ENCODE assay signal across 12 mouse cellular contexts in genomic region chr8:69904096-69904495, GRCm38 (mm10). TPM values are rescaled to one million over a fixed set of nuclear protein-coding genes. Genes with fewer than 3 reads are reported as not detected.
DNase-seq lines count a peak whose midpoint lies in the region; ATAC-seq and TF ChIP-seq lines count a peak whose summit lies in the region.
"Had no signal": no experiment of that assay in that cellular context is flagged by ENCODE, and none has a peak within 500 bp of the region (broad histone marks: within the 10 kb centered on the region; RNA-seq: fewer than 3 reads in every experiment).

No protein-coding gene starts in this region.

- in situ Hi-C loops in CH12.LX (cut with MboI; ENCODE audit: low pct_ligation_motif_present, low pct_unique_long_range_greater_than_20kb, low sequenced_read_pairs): no loop called here

- H3K79me2 ChIP-seq in CH12.LX (replicated peaks; ENCODE audit: control insufficient read depth, extremely low read depth, insufficient read depth, poor library complexity, severe bottlenecking): peaks cover 15% of the 10 kb centered on the region

- no peak for TF ChIP-seq RAD21 in CH12.LX (IDR thresholded peaks at IDR 0.05; ENCODE audit: low read depth, low read length)

- peak overlapping the region; percentile 96; the same call in 1 of the 2 replicates for H3K4me2 ChIP-seq in forebrain, embryonic 14.5 days (ENCODE audit: low read length)
- H3K4me2 ChIP-seq in forebrain, embryonic 11.5 days (ENCODE audit: low read depth, low read length, severe bottlenecking): no peak overlapping the region; the same call in 1 of the 2 replicates
- peak overlapping the region; percentile 77 for H3K4me2 ChIP-seq in CH12.LX (ENCODE audit: insufficient read depth, low read depth, poor library complexity, severe bottlenecking)
- peak overlapping the region; percentile 99 for H3K4me2 ChIP-seq in hindbrain, embryonic 14.5 days (replicated peaks)
- peak overlapping the region; percentile 100; the same call in 1 of the 2 replicates for H3K4me2 ChIP-seq in liver, embryonic 16.5 days (ENCODE audit: low read depth, low read length)

- H3K4me1 ChIP-seq in forebrain, embryonic 14.5 days (ENCODE audit: control insufficient read depth, insufficient read depth, low read length): peaks cover 16% of the 10 kb centered on the region
- H3K4me1 ChIP-seq in forebrain, embryonic 11.5 days (replicated peaks; ENCODE audit: control insufficient read depth, insufficient read depth, low read length): peaks cover 13% of the 10 kb centered on the region; the same call in 1 of the 2 replicates
- H3K4me1 ChIP-seq in CH12.LX (ENCODE audit: control insufficient read depth in 1 of 2, insufficient read depth in 2 of 2): peaks cover 2 to 24% of the 10 kb centered on the region in 2 experiments
- peaks cover 25% of the 10 kb centered on the region for H3K4me1 ChIP-seq in hindbrain, embryonic 14.5 days (replicated peaks; ENCODE audit: control insufficient read depth, insufficient read depth, low read length)
- H3K4me1 ChIP-seq in liver, embryonic 16.5 days (ENCODE audit: control insufficient read depth, low read depth, low read length): peaks cover 35% of the 10 kb centered on the region

- no peak overlapping the region for H3K9ac ChIP-seq in forebrain, embryonic 14.5 days (ENCODE audit: low read length)
- H3K9ac ChIP-seq in forebrain, embryonic 11.5 days (ENCODE audit: low read length): no peak overlapping the region
- peak overlapping the region; percentile 62; the same call in 1 of the 2 replicates for H3K9ac ChIP-seq in CH12.LX (ENCODE audit: insufficient read depth, low read depth)
- no peak overlapping the region for H3K9ac ChIP-seq in hindbrain, embryonic 14.5 days
- no peak overlapping the region for H3K9ac ChIP-seq in liver, embryonic 16.5 days (ENCODE audit: low read depth, low read length)

- TF ChIP-seq CTCF in CH12.LX (conservative IDR thresholded peaks at IDR 0.05 in 1 of 2, IDR thresholded peaks at IDR 0.05 in 1 of 2; ENCODE audit: low read depth in 2 of 2, low read length in 2 of 2): no peak

- no peak for TF ChIP-seq POLR2A in CH12.LX (IDR thresholded peaks at IDR 0.05; ENCODE audit: low read depth, low read length)

- ATAC-seq in forebrain, embryonic 14.5 days: no peak
- ATAC-seq in forebrain, embryonic 11.5 days (replicated peaks; ENCODE audit: low FRiP score): no peak
- no peak for ATAC-seq in hindbrain, embryonic 14.5 days (ENCODE audit: low FRiP score)
- ATAC-seq in liver, embryonic 16.5 days (ENCODE audit: low read depth): no peak

- no peaks in the 10 kb centered on the region for H3K27me3 ChIP-seq in forebrain, embryonic 14.5 days (replicated peaks; ENCODE audit: control insufficient read depth, insufficient read depth, low read length)
- no peaks in the 10 kb centered on the region for H3K27me3 ChIP-seq in forebrain, embryonic 11.5 days (ENCODE audit: control insufficient read depth, insufficient read depth, low read length)
- H3K27me3 ChIP-seq in CH12.LX (replicated peaks): no peaks in the 10 kb centered on the region
- no peaks in the 10 kb centered on the region for H3K27me3 ChIP-seq in hindbrain, embryonic 14.5 days (ENCODE audit: control insufficient read depth, insufficient read depth, low read length)
- H3K27me3 ChIP-seq in liver, embryonic 16.5 days (ENCODE audit: control insufficient read depth, insufficient read depth, low read depth, low read length): no peaks in the 10 kb centered on the region

- peaks cover 15% of the 10 kb centered on the region for H3K36me3 ChIP-seq in forebrain, embryonic 14.5 days (ENCODE audit: control insufficient read depth, insufficient read depth, low read length)
- H3K36me3 ChIP-seq in forebrain, embryonic 11.5 days (ENCODE audit: control insufficient read depth, insufficient read depth, low read length): no peaks in the 10 kb centered on the region; the same call in 1 of the 2 replicates
- H3K36me3 ChIP-seq in CH12.LX (replicated peaks in 1 of 2; ENCODE audit: control insufficient read depth in 1 of 2, insufficient read depth in 1 of 2, low read length in 1 of 2): peaks cover 15 to 34% of the 10 kb centered on the region in 2 experiments
- H3K36me3 ChIP-seq in hindbrain, embryonic 14.5 days (replicated peaks; ENCODE audit: control insufficient read depth, insufficient read depth): peaks cover 20% of the 10 kb centered on the region; the same call in 1 of the 2 replicates
- peaks cover 9% of the 10 kb centered on the region for H3K36me3 ChIP-seq in liver, embryonic 16.5 days (ENCODE audit: control insufficient read depth, insufficient read depth)

- DNase-seq in forebrain, embryonic 14.5 days (ENCODE audit: low spot score): no peak
- DNase-seq in forebrain, embryonic 11.5 days (ENCODE audit: low spot score): no peak
- DNase-seq in CH12.LX (ENCODE audit: extremely low read depth): no peak
- no peak for DNase-seq in hindbrain, embryonic 14.5 days (ENCODE audit: low spot score)
- DNase-seq in frontal cortex, postnatal 36 days (ENCODE audit: low spot score in 2 of 2): no peak
- DNase-seq in adrenal gland, adult (ENCODE audit: inconsistent age in 2 of 2, low spot score in 1 of 2): no peak
- DNase-seq in layer of hippocampus, postnatal 14 days (ENCODE audit: low spot score in 2 of 2): no peak
- DNase-seq: adrenal gland, postnatal 10 days; gastrocnemius, postnatal 25 days; kidney, adult 9 months; lung, adult 18-20 months had no signal

- no peak overlapping the region for H3K4me3 ChIP-seq in forebrain, embryonic 14.5 days (ENCODE audit: low read depth, low read length)
- no peak overlapping the region for H3K4me3 ChIP-seq in forebrain, embryonic 11.5 days (ENCODE audit: low read depth, low read length)
- H3K4me3 ChIP-seq in CH12.LX (replicated peaks in 1 of 3; ENCODE audit: low read depth in 2 of 3, low read length in 2 of 3, poor library complexity in 1 of 3): peak overlapping the region in 1 of 3 experiments; percentile 83
- H3K4me3 ChIP-seq in hindbrain, embryonic 14.5 days (replicated peaks; ENCODE audit: low read length): no peak overlapping the region
- H3K4me3 ChIP-seq in liver, embryonic 16.5 days (ENCODE audit: low read depth, low read length): no peak overlapping the region

- H3K9me3 ChIP-seq in forebrain, embryonic 14.5 days (replicated peaks; ENCODE audit: control insufficient read depth, low read length): no peaks in the 10 kb centered on the region
- H3K9me3 ChIP-seq in forebrain, embryonic 11.5 days (ENCODE audit: control insufficient read depth, low read length): no peaks in the 10 kb centered on the region
- H3K9me3 ChIP-seq in CH12.LX (replicated peaks; ENCODE audit: low read length): no peaks in the 10 kb centered on the region
- H3K9me3 ChIP-seq in hindbrain, embryonic 14.5 days (ENCODE audit: control insufficient read depth, low read length): no peaks in the 10 kb centered on the region
- no peaks in the 10 kb centered on the region for H3K9me3 ChIP-seq in liver, embryonic 16.5 days (replicated peaks; ENCODE audit: control insufficient read depth, low read length)

- TF ChIP-seq EP300 in CH12.LX (IDR thresholded peaks at IDR 0.05; ENCODE audit: low read length): no peak

- dilution Hi-C loops in CH12.LX (cut with MboI; ENCODE audit: extremely low pct_ligation_motif_present, extremely low pct_unique_long_range_greater_than_20kb, low sequenced_read_pairs): no loop called here

- WGBS in forebrain, embryonic 14.5 days: 80% methylated on average over 8 of the region's 8 CpGs
- WGBS in forebrain, embryonic 11.5 days: 75% methylated on average over 8 of the region's 8 CpGs
- WGBS in hindbrain, embryonic 14.5 days: 79% methylated on average over 8 of the region's 8 CpGs
- WGBS in liver, embryonic 16.5 days (ENCODE audit: insufficient replicate concordance): 74% methylated on average over 8 of the region's 8 CpGs

- H3K27ac ChIP-seq in forebrain, embryonic 14.5 days (ENCODE audit: low read depth, low read length): no peak overlapping the region
- H3K27ac ChIP-seq in forebrain, embryonic 11.5 days (ENCODE audit: low read depth, low read length): no peak overlapping the region
- H3K27ac ChIP-seq in CH12.LX (ENCODE audit: insufficient read depth, low read depth): no peak overlapping the region
- H3K27ac ChIP-seq in hindbrain, embryonic 14.5 days: no peak overlapping the region
- H3K27ac ChIP-seq in liver, embryonic 16.5 days (ENCODE audit: low read length): no peak overlapping the region

RNA-seq across cellular contexts. Expression of gene Yjefn3, which starts 1.6 kb away (rescaled TPM):
- 9.9 and 10.0 TPM in 2 replicates for polyA plus RNA-seq in forebrain, embryonic 14.5 days (2014; fragmentation: Nextera tagmentation; extraction: Ambion mirVana)
- 4.0 and 4.4 TPM in 2 replicates for polyA plus RNA-seq in forebrain, embryonic 11.5 days (2014; fragmentation: Nextera tagmentation; extraction: Ambion mirVana)
- total RNA-seq in CH12.LX (2012; rRNA removed): 8.0 and 9.5 TPM in 2 replicates
- total RNA-seq in CH12.LX (2014; rRNA removed): 3.3 and 3.6 TPM in 2 replicates
- polyA plus RNA-seq in CH12.LX (2012; ENCODE audit: insufficient read length, low read depth): 8.4 and 10.5 TPM in 2 replicates
- polyA plus RNA-seq in hindbrain, embryonic 14.5 days (2014; fragmentation: Nextera tagmentation; extraction: Ambion mirVana): 11.0 and 12.3 TPM in 2 replicates
- polyA plus RNA-seq in liver, embryonic 16.5 days (2015; fragmentation: Nextera tagmentation; extraction: Ambion mirVana): 0.63 and 0.77 TPM in 2 replicates
- 10 to 100 TPM; 19.8 to 24.6 TPM for total RNA-seq in layer of hippocampus, postnatal 14 days (2021)

RNA-seq across cellular contexts. Expression of gene Ndufa13, which starts 1.7 kb away (rescaled TPM):
- 180 and 216 TPM in 2 replicates for polyA plus RNA-seq in forebrain, embryonic 14.5 days (2014; fragmentation: Nextera tagmentation; extraction: Ambion mirVana)
- 153 and 155 TPM in 2 replicates for polyA plus RNA-seq in forebrain, embryonic 11.5 days (2014; fragmentation: Nextera tagmentation; extraction: Ambion mirVana)
- total RNA-seq in CH12.LX (2012; rRNA removed) (153 and 177 TPM in 2 replicates), CH12.LX (2014; rRNA removed) (60.9 and 74.7 TPM in 2 replicates)
- 90.1 and 104 TPM in 2 replicates for polyA plus RNA-seq in CH12.LX (2012; ENCODE audit: insufficient read length, low read depth)
- 201 and 213 TPM in 2 replicates for polyA plus RNA-seq in hindbrain, embryonic 14.5 days (2014; fragmentation: Nextera tagmentation; extraction: Ambion mirVana)
- polyA plus RNA-seq in liver, embryonic 16.5 days (2015; fragmentation: Nextera tagmentation; extraction: Ambion mirVana): 103 and 104 TPM in 2 replicates
- 100 to 1,000 TPM; 152 to 159 TPM for total RNA-seq in layer of hippocampus, postnatal 14 days (2021)

RNA-seq across cellular contexts. Expression of gene Tssk6, which starts 2.1 kb away (rescaled TPM):
- polyA plus RNA-seq in forebrain, embryonic 14.5 days (2014; fragmentation: Nextera tagmentation; extraction: Ambion mirVana): 2.5 and 3.1 TPM in 2 replicates
- polyA plus RNA-seq in forebrain, embryonic 11.5 days (2014; fragmentation: Nextera tagmentation; extraction: Ambion mirVana): 5.2 and 6.0 TPM in 2 replicates
- total RNA-seq in CH12.LX (2012; rRNA removed) (1.5 and 1.8 TPM in 2 replicates), CH12.LX (2014; rRNA removed) (0.35 and 0.44 TPM in 2 replicates)
- 1.7 and 2.3 TPM in 2 replicates for polyA plus RNA-seq in CH12.LX (2012; ENCODE audit: insufficient read length, low read depth)
- 4.6 and 4.7 TPM in 2 replicates for polyA plus RNA-seq in hindbrain, embryonic 14.5 days (2014; fragmentation: Nextera tagmentation; extraction: Ambion mirVana)
- polyA plus RNA-seq in liver, embryonic 16.5 days (2015; fragmentation: Nextera tagmentation; extraction: Ambion mirVana): 1.1 and 1.6 TPM in 2 replicates
- under 1 TPM; 0.25 to 0.48 TPM for total RNA-seq in layer of hippocampus, postnatal 14 days (2021)
- total RNA-seq: gastrocnemius, postnatal 25 days had no signal

RNA-seq across cellular contexts. Expression of gene Cilp2, which starts 16.6 kb away (rescaled TPM):
- polyA plus RNA-seq in forebrain, embryonic 14.5 days (2014; fragmentation: Nextera tagmentation; extraction: Ambion mirVana): 2.0 and 2.6 TPM in 2 replicates
- 0.20 and 0.35 TPM in 2 replicates for polyA plus RNA-seq in forebrain, embryonic 11.5 days (2014; fragmentation: Nextera tagmentation; extraction: Ambion mirVana)
- 0.08 TPM in 2 replicates for total RNA-seq in CH12.LX (2012; rRNA removed)
- total RNA-seq in CH12.LX (2014; rRNA removed): 0.04 TPM in 1 of 2 replicates, not detected in the other
- polyA plus RNA-seq in CH12.LX (2012; ENCODE audit: insufficient read length, low read depth): 0.07 TPM in 1 of 2 replicates, not detected in the other
- polyA plus RNA-seq in hindbrain, embryonic 14.5 days (2014; fragmentation: Nextera tagmentation; extraction: Ambion mirVana): 4.1 and 4.2 TPM in 2 replicates
- polyA plus RNA-seq in liver, embryonic 16.5 days (2015; fragmentation: Nextera tagmentation; extraction: Ambion mirVana): not detected in 2 replicates
- 1 to 10 TPM; 1.6 to 2.4 TPM for total RNA-seq in layer of hippocampus, postnatal 14 days (2021)
